Mouse (Mus musculus): Measurements from ENCODE around the gene Maml3.

DNA sequence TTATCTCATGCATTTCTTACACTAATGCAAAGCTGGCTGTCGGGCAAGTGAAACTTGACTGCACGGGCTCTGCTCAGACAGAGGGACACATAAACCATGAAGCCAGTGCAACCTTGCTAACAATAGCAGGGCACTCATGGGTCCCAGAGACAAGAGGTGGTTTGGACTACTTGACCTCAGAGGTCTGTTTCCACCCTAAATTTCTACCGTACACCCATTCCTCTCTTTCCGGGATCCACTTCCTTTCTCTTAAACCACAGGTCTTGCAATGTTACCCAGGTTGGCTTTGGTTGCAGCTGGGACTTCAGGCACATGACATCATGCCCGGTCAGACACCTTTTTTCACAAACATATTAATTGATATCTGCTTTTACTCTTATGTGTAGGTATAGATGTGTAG is 331.3 kb downstream of the Maml3 start:
- no peak for TF ChIP-seq CTCF (IDR thresholded peaks at IDR 0.05; ENCODE audit: insufficient read depth, low read depth, low read length)
- TF ChIP-seq POLR2A (IDR thresholded peaks at IDR 0.05; ENCODE audit: insufficient read depth, low read depth, low read length), result no peak

All from olfactory bulb, adult 2 months (tissue).